Mouse (Mus musculus): ENCODE data around the gene Srp54c.
"Not testable (repeated sequence)": the region's sequence is repeated elsewhere in the genome, so short reads cannot be mapped to it uniquely, and the experiment has no call there.

The Srp54c gene

GRCm38 (mm10) chr12:55229626-55230519 is at the start of gene Srp54c:
Gene Srp54c, plus strand, starts transcription at chr12:55230168.
- DNase-seq (ENCODE audit: extremely low spot score) = not testable (repeated sequence)

GRCm38 (mm10) chr12:55187686-55188085 is 42.3 kb upstream of the Srp54c start:
- DNase-seq (ENCODE audit: extremely low spot score) = not testable (repeated sequence)

GRCm38 (mm10) chr12:55189127-55189526 is 40.8 kb upstream of the Srp54c start:
- not testable (repeated sequence) for DNase-seq (ENCODE audit: extremely low spot score)

DNA sequence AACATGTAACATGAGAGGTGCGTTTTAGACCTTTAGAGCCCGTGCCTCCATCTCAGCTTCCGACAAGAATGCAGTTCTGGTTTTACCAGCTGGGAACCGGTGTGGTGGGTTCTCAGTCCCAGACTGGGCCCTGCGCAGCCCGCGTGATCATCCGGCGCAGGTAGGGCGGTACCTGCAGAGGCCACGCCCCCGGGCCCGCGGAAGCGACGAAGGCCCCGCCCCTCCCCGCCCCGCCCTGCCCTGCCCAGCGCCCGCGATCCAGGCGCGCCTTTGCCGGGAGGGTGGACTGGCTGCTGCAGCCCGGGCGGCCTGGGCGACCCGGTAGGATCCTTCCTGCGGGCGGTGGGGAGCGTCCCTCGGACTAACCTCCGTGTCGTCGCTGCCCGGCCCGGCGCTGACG is 30.7 kb upstream of the Srp54c start, which contains the start of gene 1700047I17Rik2:
Gene 1700047I17Rik2 (plus strand): TSS at position 287 of the 400 bp plus-strand sequence.
- DNase-seq (ENCODE audit: extremely low spot score) = not testable (repeated sequence)

DNA sequence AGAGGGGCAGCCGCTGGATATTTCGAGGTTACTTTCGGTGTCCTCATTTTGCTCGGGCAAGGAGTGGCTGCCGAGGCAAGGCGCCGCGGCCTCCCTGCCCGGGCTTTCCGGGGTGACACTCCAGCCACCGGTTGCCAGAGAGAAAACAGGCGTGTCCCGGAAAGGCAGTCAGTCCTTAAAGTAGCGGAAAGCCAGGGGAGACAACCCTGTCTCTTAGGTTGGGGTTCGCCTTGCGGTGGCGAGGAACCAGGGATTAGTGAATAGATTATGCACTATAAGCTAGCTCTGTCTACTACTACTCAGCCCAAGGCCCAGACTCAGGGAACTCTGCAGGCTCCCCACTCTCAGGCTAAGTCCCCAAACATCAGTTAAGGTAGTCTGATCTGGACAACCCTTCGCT is 30.2 kb upstream of the Srp54c start:
- not testable (repeated sequence) for DNase-seq (ENCODE audit: extremely low spot score)

DNA sequence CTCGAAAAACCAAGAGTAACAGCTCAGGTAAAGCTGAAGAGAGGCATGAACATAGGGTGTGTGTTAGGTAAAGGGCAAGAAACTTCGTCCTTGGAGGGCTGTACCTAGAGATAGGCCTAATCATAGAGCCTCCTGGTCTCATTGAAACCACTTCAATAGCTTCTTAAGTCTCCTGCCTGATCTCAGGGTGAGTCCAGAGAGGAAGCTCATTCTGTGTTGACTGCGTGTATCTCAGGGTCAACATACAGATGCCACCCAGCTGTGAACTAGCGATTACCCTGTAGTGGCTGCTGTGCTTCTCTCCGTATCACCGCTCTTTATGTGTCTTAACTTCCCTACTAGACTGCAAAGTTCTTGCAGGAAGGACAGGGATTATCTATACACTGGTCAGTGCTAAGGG is 17.0 kb upstream of the Srp54c start:
- not testable (repeated sequence) for DNase-seq (ENCODE audit: extremely low spot score)

- DNase-seq (ENCODE audit: extremely low spot score) = not testable (repeated sequence)
These were observed 523 bp downstream of the Srp54c start for GRCm38 (mm10) chr12:55230520-55230861.

- DNase-seq (ENCODE audit: extremely low spot score) = not testable (repeated sequence)
These were observed 12.3 kb downstream of the Srp54c start for GRCm38 (mm10) chr12:55242243-55242642.

GRCm38 (mm10) chr12:55261950-55262349 is 32.0 kb downstream of the Srp54c start:
- not testable (repeated sequence) for DNase-seq (ENCODE audit: extremely low spot score)

DNA sequence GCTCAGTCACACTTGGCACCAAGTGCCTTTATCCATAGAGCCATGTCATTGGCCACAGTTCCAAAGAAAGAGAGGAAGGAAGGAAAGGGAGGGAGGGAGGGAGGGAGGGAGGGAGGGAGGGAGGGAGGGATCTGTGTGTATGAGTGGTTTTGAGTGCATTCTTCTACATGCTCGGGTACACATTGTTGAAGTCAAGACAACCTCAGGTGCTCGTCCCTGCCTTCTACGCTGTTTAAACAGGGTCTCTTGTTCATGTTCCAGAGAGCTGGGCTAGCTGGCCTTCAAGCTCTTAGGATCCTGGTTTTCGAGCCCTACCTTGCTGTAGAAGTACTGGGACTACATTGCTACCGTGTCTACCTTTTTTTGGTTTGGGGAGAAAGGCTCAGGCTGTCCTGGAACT is 33.4 kb downstream of the Srp54c start:
- not testable (repeated sequence) for DNase-seq (ENCODE audit: extremely low spot score)

DNA sequence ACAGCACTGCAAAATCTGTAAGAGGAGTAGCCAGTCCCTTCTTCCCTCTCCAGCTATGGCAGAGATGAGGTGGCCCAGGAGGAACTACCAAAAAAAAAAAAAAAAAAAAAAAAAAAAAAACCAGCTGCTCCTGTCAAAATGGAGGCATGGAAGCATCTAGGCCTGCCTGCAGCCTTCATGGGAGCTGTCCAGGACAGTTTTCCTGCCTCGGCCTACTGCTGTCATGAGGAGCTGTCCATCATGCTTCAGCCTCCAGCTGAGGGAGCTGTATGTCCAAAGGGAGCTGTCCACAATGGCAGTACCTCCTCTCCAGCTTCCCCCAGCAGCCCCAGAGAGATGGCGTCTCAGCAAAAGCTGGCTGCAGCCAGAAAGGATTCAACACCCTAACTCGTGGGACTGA is 42.3 kb downstream of the Srp54c start:
- DNase-seq (ENCODE audit: extremely low spot score) = no peak

GRCm38 (mm10) chr12:55277583-55277982 is 47.6 kb downstream of the Srp54c start:
- not testable (repeated sequence) for DNase-seq (ENCODE audit: extremely low spot score)

- DNase-seq (ENCODE audit: extremely low spot score) = no peak
These were observed 68.1 kb downstream of the Srp54c start for GRCm38 (mm10) chr12:55298112-55298511.

DNA sequence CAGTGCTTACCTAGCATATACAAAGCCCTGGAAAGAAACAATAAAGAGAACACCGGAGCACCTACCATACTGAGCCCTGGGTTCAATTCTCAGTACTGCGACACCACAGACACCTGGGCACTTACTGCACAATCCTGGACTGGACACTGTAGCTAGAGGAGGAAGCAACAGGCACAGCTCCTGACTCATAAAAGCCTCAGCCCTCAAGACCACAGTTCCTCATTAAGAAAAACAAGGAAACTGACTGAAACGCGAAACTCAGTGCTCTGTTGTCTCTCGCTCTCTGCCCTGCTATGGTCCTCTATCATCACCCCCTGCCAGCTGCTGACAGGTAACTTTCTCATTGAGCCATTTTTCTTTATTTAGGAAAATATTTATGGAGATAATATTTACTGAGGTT is 69.4 kb downstream of the Srp54c start, which contains the start of gene 1110008L16Rik:
Gene 1110008L16Rik (plus strand): TSS at position 242 of the 400 bp plus-strand sequence.
- no peak for DNase-seq (ENCODE audit: extremely low spot score)

DNA sequence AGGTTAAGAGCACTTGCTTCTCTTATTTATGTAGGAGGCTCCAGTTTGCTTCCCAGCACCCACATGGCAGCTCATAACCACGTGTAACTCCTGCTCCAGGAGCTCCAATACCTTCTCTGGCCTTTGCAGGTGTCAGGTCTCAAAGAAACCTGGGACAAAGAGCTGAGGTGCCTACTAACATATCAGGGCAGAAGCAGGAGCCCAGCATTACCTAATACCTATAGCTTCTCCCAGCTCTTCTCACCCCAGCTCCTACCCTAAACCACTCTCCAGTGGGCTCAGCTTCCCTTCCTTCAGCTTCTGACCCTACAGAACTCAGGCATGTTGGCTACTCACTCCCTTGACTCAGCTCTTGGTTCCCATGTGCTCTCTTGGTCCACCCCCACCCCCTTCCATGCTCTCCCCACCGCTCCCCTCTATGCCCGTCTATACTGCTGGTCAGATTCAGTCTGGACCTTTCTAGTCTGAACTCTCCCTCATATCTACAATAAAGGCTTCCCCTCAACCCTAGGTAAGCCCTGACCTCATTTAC is 70.9 kb downstream of the Srp54c start:
- no peak for DNase-seq (ENCODE audit: extremely low spot score)

DNA sequence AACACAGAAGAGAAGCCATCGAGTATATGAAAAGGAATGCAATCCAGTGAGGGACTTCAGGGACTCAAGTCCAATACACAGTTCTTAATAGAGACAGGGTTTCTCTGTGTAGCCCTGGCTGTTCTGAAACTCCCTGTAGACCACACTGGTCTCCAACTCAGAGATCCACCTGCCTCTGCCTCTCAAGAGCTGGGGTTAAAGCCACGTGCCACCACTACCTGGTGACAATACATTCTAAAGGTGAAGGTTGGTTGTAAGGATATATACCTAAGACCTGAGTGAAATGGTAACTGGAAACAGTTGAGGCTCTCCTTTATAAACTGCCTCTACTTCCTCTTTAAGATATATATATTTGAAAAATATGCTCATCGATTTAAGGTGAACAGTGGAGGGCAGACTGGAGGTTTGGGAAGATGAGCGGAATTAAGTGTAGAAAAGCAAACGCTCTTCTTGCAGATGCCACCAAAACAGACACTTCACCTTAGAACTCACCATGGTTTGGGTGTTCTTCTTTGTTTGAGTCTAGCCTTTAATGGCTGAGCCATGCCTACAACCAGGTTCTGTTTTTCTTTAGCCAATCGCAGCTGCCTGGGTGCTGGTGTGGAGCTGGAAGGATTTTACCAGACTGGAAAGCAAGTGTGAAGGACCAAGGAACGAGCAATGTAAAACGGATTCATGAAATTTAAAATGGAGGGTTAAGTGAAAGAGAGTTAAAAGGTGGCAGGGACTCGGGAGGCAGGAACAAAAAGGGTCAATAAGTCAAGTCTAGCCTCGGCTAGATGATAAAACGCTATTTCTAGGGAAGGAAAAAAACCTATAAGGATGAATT is 71.7 kb downstream of the Srp54c start:
- DNase-seq (ENCODE audit: extremely low spot score) = peak; percentile 13

DNA sequence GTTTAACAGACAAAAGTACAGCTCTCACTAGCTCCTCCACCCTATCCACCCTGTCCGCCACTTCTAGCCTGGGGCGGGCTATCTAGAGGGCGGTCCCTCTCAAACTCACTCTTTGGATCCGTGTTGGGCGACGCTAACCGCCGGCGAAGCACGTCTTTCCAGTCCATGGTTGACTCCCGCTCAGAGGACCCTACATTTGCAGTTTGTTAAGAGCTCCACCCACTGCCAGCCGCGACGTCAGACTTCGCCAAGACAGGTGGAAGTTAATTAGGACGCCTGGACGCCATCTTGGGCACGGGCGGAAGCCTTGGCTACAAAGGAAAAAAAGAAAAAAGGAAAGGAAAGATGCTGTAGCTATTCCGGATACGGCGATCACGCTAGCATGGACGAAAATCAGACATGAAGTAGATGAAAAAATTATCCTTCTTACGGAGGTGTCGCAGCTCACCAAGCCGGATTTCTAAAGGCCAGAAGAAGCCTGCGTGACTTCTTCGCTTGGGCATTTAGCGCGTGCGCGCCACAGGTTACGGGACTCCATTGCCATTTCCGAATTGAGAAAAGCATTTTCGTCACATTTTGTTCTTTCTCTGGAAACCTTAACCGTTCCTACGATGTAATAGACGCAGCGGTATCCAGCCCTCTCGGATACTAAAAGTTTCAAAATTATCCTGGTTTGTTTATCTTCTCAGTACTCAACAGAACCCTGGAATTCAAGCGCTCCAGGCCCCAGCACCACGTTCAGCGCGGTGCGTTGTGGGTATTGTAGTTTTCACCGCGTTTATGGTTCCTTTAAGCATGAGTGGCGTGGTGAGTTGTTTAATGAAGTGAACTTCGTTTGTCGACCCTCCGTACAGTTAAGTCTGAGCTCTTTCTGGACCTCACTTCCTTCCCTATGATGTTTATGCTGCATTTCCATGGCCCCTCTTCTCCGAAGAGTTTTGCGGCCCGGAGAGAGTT is 72.8 kb downstream of the Srp54c start, which contains the start of gene Ppp2r3c:
Gene Ppp2r3c (minus strand): TSS at position 514 of the 957 bp plus-strand sequence.
- DNase-seq (ENCODE audit: extremely low spot score) = peak; percentile 93

- DNase-seq (ENCODE audit: extremely low spot score) = no peak
These were observed 76.4 kb downstream of the Srp54c start for GRCm38 (mm10) chr12:55306371-55306770.

- DNase-seq (ENCODE audit: extremely low spot score) = no peak
These were observed 77.6 kb downstream of the Srp54c start for GRCm38 (mm10) chr12:55307566-55307965.

DNA sequence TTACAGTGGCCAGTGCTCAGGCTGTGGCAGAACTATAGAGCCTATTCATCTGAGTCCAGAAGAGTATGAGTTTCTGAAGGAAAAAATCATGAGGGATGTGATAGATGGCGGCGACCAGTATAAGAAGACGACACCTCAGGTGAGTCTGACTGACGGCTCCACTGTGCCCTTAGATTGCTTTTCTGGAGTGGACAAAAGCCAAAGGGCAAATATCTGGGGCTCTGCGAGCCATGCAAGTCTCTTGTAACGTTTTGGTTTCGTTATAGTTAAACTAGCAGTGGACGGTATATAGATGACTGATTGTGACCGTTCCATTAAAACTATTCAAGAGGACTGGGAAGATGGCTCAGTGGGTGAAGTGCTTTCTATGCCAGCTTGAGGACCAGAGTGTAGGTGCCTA is 78.8 kb downstream of the Srp54c start:
- no peak for DNase-seq (ENCODE audit: extremely low spot score)

DNA sequence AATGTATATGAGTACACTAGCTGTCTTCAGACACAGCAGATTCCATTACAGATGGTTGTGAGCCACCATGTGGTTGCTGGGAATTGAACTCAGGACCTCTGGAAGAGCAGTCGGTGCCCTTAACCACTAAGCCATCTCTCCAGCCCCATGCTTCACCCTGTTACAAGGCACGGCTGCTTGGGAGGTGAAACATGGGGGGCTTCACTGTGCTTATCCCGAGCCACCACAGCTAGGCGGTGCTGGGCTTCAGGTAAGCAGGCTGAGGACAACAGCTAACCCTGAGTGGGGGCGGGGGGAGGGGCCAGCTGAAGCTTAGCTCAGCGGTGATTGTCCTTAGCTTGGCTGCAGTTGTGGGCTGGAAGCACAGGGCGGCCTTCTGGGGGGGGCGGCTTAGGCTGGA is 79.5 kb downstream of the Srp54c start:
- no peak for DNase-seq (ENCODE audit: extremely low spot score)

All from embryo, embryonic 9.5 days (tissue).